Mouse (Mus musculus) ES-Bruce4 (cell line): ENCODE measurements around the gene Myl6b. TPM values are rescaled to one million over a fixed set of nuclear protein-coding genes. Genes with fewer than 3 reads are reported as not detected.
A peak's percentile ranks its signal among the peaks of the same experiment; 100 is the strongest.

Experiments used
- H3K27ac ChIP-seq: 2 replicates; pipeline ENCODE4 v1.5.1; 2012; ENCODE audit warnings: low read length, inconsistent platforms; ENCODE audit not compliant: insufficient read depth
- H3K27me3 ChIP-seq: 2 replicates; pipeline ENCODE4 v1.6.1; 2012; ENCODE audit warnings: mild to moderate bottlenecking, low read length, inconsistent platforms; ENCODE audit not compliant: control insufficient read depth, poor library complexity, insufficient read depth, severe bottlenecking
- H3K36me3 ChIP-seq: 2 replicates; pipeline ENCODE4 v1.6.1; 2012; ENCODE audit warnings: inconsistent platforms, mild to moderate bottlenecking, low read length, moderate library complexity; ENCODE audit not compliant: control insufficient read depth, poor library complexity, insufficient read depth, severe bottlenecking
- H3K4me1 ChIP-seq: one replicate; pipeline ENCODE4 v1.8.1; 2011; ENCODE audit warnings: low read length; ENCODE audit not compliant: control insufficient read depth, insufficient read depth
- H3K4me3 ChIP-seq: 2 replicates; pipeline ENCODE4 v1.5.1; 2011; ENCODE audit warnings: low read depth, mild to moderate bottlenecking, low read length
- H3K9ac ChIP-seq: 2 replicates; pipeline ENCODE4 v1.6.1; 2012; ENCODE audit warnings: low read depth, mild to moderate bottlenecking, inconsistent platforms; ENCODE audit not compliant: poor library complexity, severe bottlenecking
- H3K9me3 ChIP-seq: replicated peaks from 2 replicates; pipeline ENCODE4 v1.6.1; 2012; ENCODE audit warnings: mild to moderate bottlenecking, low read length, inconsistent platforms; ENCODE audit not compliant: control insufficient read depth, poor library complexity, insufficient read depth, severe bottlenecking
- CTCF ChIP-seq: IDR thresholded peaks from one replicate; pipeline ENCODE4 v1.8.1; 2011; ENCODE audit warnings: low read depth, low read length
- EP300 ChIP-seq: IDR thresholded peaks from 2 replicates; pipeline ENCODE4 v1.6.1; 2011; ENCODE audit warnings: low read depth, low read length; ENCODE audit not compliant: insufficient read depth
- POLR2A ChIP-seq: IDR thresholded peaks from one replicate; pipeline ENCODE4 v1.8.1; 2011; ENCODE audit warnings: low read length; ENCODE audit not compliant: insufficient read depth
- polyA plus RNA-seq: library from polyadenylated mRNA; stranded (reverse); fragments of >200 nt; gene quantifications from 2 replicates; pipeline ENCODE4 v1.2.4, GENCODE M21; 2011; ENCODE audit warnings: low read depth; ENCODE audit not compliant: missing spikeins, insufficient read depth, insufficient read length

Gene Myl6b
- polyA plus RNA-seq, 1 experiment, result 9.0 TPM

- Histone ChIP-seq H3K4me1 (no peaks in the 10 kb centered on the region), H3K27ac (no peak overlapping the region), H3K9me3 (no peaks in the 10 kb centered on the region), H3K36me3 (no peaks in the 10 kb centered on the region), H3K9ac (no peak overlapping the region), H3K27me3 (no peaks in the 10 kb centered on the region), H3K4me3 (no peak overlapping the region)
- TF ChIP-seq EP300 (no peak), POLR2A (no peak), CTCF (no peak)
These were observed 6.3 kb upstream of the Myl6b start for GRCm38 (mm10) chr10:128504641-128505370.

GRCm38 (mm10) chr10:128504012-128504411 is 5.5 kb upstream of the Myl6b start:
- Histone ChIP-seq H3K27ac (no peak overlapping the region), H3K9me3 (no peaks in the 10 kb centered on the region), H3K4me1 (no peaks in the 10 kb centered on the region), H3K9ac (no peak overlapping the region), H3K4me3 (no peak overlapping the region), H3K36me3 (no peaks in the 10 kb centered on the region), H3K27me3 (no peaks in the 10 kb centered on the region)
- no peak for TF ChIP-seq CTCF
- no peak for TF ChIP-seq POLR2A
- TF ChIP-seq EP300, result no peak

GRCm38 (mm10) chr10:128503532-128503931 is 5.0 kb upstream of the Myl6b start:
- no peak overlapping the region for H3K9ac ChIP-seq
- no peak overlapping the region for H3K4me3 ChIP-seq
- no peaks in the 10 kb centered on the region for H3K9me3 ChIP-seq
- TF ChIP-seq EP300 (no peak), CTCF (no peak), POLR2A (no peak)
- H3K27me3 ChIP-seq, result no peaks in the 10 kb centered on the region
- H3K27ac ChIP-seq, result no peak overlapping the region
- no peaks in the 10 kb centered on the region for H3K36me3 ChIP-seq
- no peaks in the 10 kb centered on the region for H3K4me1 ChIP-seq

- H3K4me1 ChIP-seq, result no peaks in the 10 kb centered on the region
- H3K9ac ChIP-seq, result no peak overlapping the region
- no peak overlapping the region for H3K4me3 ChIP-seq
- no peaks in the 10 kb centered on the region for H3K9me3 ChIP-seq
- H3K27me3 ChIP-seq, result no peaks in the 10 kb centered on the region
- H3K36me3 ChIP-seq, result no peaks in the 10 kb centered on the region
- no peak for TF ChIP-seq POLR2A
- no peak for TF ChIP-seq EP300
- TF ChIP-seq CTCF, result no peak
- no peak overlapping the region for H3K27ac ChIP-seq
These were observed 3.9 kb upstream of the Myl6b start for GRCm38 (mm10) chr10:128502341-128502740.

DNA sequence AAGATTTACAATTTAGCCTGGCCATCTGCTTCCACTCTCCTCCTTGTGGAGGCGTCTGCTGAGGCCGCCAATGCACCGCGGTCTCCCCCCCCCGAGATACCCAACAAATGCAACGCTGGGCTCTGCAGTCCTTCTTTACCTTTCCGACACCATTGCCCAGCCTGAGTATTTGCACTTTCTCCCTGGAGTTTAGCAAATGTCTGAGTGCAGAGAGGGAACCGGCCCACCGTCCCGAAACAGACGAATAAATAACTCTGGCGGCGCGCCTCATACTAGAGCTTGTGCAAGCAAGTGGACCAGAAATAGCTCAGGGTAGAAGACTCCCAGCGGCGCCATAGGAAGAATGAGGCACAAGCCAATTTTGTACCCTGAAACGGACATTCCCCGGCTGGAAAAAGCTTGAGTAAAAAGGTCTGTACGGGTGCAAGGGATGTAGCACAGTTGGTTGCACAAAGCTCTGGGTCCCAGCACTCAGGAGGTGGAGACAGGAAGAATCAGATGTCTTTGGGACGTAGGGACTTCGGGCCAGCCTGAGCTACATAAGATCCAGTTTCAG is 709 bp upstream of the Myl6b start:
- H3K27me3 ChIP-seq, result no peaks in the 10 kb centered on the region
- H3K27ac ChIP-seq, result peak overlapping the region; percentile 60
- TF ChIP-seq EP300 (no peak), CTCF (no peak), POLR2A (no peak)
- no peaks in the 10 kb centered on the region for H3K9me3 ChIP-seq
- H3K4me3 ChIP-seq, result peak overlapping the region; percentile 96
- no peaks in the 10 kb centered on the region for H3K36me3 ChIP-seq
- H3K4me1 ChIP-seq, result no peaks in the 10 kb centered on the region
- H3K9ac ChIP-seq, result peak overlapping the region; percentile 62

- Histone ChIP-seq H3K27me3 (no peaks in the 10 kb centered on the region), H3K9ac (no peak overlapping the region), H3K27ac (no peak overlapping the region), H3K4me3 (no peak overlapping the region), H3K36me3 (no peaks in the 10 kb centered on the region), H3K4me1 (no peaks in the 10 kb centered on the region), H3K9me3 (no peaks in the 10 kb centered on the region)
- no peak for TF ChIP-seq POLR2A
- TF ChIP-seq EP300, result no peak
- no peak for TF ChIP-seq CTCF
These were observed 1.2 kb downstream of the Myl6b start for GRCm38 (mm10) chr10:128497134-128497737.
